Mouse (Mus musculus) limb, embryonic 14.5 days (tissue): ENCODE data around the gene Shroom3. TPM values are rescaled to one million over a fixed set of nuclear protein-coding genes. Genes with fewer than 3 reads are reported as not detected.

Experiments used
- ATAC-seq: fragments of 200-750 bp; cut with Nextera tagmentation; 2 replicates; pipeline ENCODE4 v1.8.0; 2017; ENCODE audit warnings: low read depth, moderate number of reproducible peaks, moderate TSS enrichment; ENCODE audit not compliant: low FRiP score
- DNase-seq: peaks from one replicate; pipeline ENCODE4 v3.0.0-alpha.2; 2015; ENCODE audit warnings: low spot score
- H3K27ac ChIP-seq: fragments of 300-500 bp; sonication (generic); replicated peaks from 2 replicates; pipeline ENCODE4 v1.5.1; 2014; ENCODE audit warnings: low read depth, mild to moderate bottlenecking, low read length, moderate library complexity, mixed read lengths
- H3K27me3 ChIP-seq: fragments of 300-500 bp; sonication (generic); 2 replicates; pipeline ENCODE4 v1.6.1; 2014; ENCODE audit warnings: low read length, mixed read lengths; ENCODE audit not compliant: control insufficient read depth, insufficient read depth
- H3K36me3 ChIP-seq: fragments of 300-500 bp; sonication (generic); 2 replicates; pipeline ENCODE4 v1.6.1; 2014; ENCODE audit warnings: mild to moderate bottlenecking, low read length, moderate library complexity, mixed read lengths; ENCODE audit not compliant: control insufficient read depth, insufficient read depth
- H3K4me1 ChIP-seq: fragments of 300-500 bp; sonication (generic); 2 replicates; pipeline ENCODE4 v1.6.1; 2014; ENCODE audit warnings: antibody characterized with exemption, low read length, mixed read lengths; ENCODE audit not compliant: control insufficient read depth, insufficient read depth
- H3K4me2 ChIP-seq: fragments of 300-500 bp; sonication (generic); replicated peaks from 2 replicates; pipeline ENCODE4 v1.6.1; 2014; ENCODE audit warnings: low read depth, mild to moderate bottlenecking, low read length, moderate library complexity; ENCODE audit not compliant: severe bottlenecking
- H3K4me3 ChIP-seq: fragments of 300-500 bp; sonication (generic); replicated peaks from 2 replicates; pipeline ENCODE4 v1.5.1; 2014; ENCODE audit warnings: low read length
- H3K9ac ChIP-seq: fragments of 300-500 bp; sonication (generic); 2 replicates; pipeline ENCODE4 v1.6.1; 2014; ENCODE audit warnings: mild to moderate bottlenecking, low read depth, low read length, moderate library complexity; ENCODE audit not compliant: severe bottlenecking
- H3K9me3 ChIP-seq: fragments of 300-500 bp; sonication (generic); 2 replicates; pipeline ENCODE4 v1.6.1; 2016; ENCODE audit warnings: low read length; ENCODE audit not compliant: control insufficient read depth
- POLR2A ChIP-seq: fragments of 200-500 bp; IDR thresholded peaks from 2 replicates; pipeline ENCODE4 v1.8.0; 2012; ENCODE audit warnings: inconsistent platforms, mild to moderate bottlenecking, moderate library complexity, borderline replicate concordance; ENCODE audit not compliant: insufficient read depth, insufficient read length; ENCODE audit errors: extremely low read depth
- WGBS: fragments of 180-500 bp; shearing (Covaris S2); extraction: QIAGEN DNeasy Blood & Tissue Kit; methylation state at CpG from one replicate; pipeline ENCODE4 v1.1.7; 2014; 5-methylcytosine and 5-hydroxymethylcytosine counted together
- polyA plus RNA-seq, 2 experiments: library from polyadenylated mRNA; depleted of rRNA in 1 of 2; stranded (reverse) in 1 of 2; unstranded in 1 of 2; fragments of >200 nt; fragmentation: Nextera tagmentation in 1 of 2; extraction: Ambion mirVana in 1 of 2; gene quantifications; 2 replicates each; pipeline versions ENCODE4 v1.2.1 to v1.2.3; 2012 to 2014

Shroom3 gene
- polyA plus RNA-seq, 2 experiments = 3.5 to 8.1 TPM

DNA sequence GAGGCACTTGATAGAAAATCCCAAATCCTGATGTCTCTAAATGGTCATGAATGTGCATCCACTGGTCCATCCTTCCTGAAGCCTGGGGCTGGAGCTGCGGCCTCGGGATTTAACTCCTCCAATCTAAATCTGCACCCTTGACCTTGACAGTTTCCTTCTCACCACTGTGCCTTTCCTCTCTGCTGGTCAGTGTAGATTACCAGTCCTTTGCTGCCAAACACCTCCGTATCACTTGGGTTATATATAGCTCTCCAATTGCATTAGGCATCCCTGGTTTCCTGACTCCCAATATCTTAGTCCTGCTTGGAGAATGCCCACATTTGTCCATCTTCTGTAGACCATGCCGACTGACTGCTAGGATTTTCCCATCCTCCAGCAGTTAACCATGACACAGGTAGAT is 225.0 kb downstream of the Shroom3 start:
- Histone ChIP-seq H3K4me2 (no peak overlapping the region), H3K4me1 (peaks cover 10% of the 10 kb centered on the region), H3K9me3 (0 out of 2 replicates have a peak, but pooled peaks cover 6% of the 10 kb centered on the region), H3K4me3 (no peak overlapping the region), H3K27me3 (no peaks in the 10 kb centered on the region), H3K9ac (no peak overlapping the region), H3K36me3 (no peaks in the 10 kb centered on the region), H3K27ac (no peak overlapping the region)
- DNase-seq (no peak), ATAC-seq (no peak)
- 88% methylated on average over 4 of the region's 4 CpGs for WGBS
- no peak for TF ChIP-seq POLR2A

- Histone ChIP-seq H3K27ac (no peak overlapping the region), H3K9ac (no peak overlapping the region), H3K4me1 (peaks cover 14% of the 10 kb centered on the region), H3K4me3 (no peak overlapping the region), H3K27me3 (no peaks in the 10 kb centered on the region), H3K9me3 (0 out of 2 replicates have a peak, but pooled peaks cover 6% of the 10 kb centered on the region), H3K36me3 (no peaks in the 10 kb centered on the region), H3K4me2 (no peak overlapping the region)
- no peak for DNase-seq
- WGBS = 86% methylated on average over 3 of the region's 3 CpGs
- ATAC-seq = no peak
- no peak for TF ChIP-seq POLR2A
These were observed 227.6 kb downstream of the Shroom3 start for GRCm38 (mm10) chr5:92910838-92911237.

DNA sequence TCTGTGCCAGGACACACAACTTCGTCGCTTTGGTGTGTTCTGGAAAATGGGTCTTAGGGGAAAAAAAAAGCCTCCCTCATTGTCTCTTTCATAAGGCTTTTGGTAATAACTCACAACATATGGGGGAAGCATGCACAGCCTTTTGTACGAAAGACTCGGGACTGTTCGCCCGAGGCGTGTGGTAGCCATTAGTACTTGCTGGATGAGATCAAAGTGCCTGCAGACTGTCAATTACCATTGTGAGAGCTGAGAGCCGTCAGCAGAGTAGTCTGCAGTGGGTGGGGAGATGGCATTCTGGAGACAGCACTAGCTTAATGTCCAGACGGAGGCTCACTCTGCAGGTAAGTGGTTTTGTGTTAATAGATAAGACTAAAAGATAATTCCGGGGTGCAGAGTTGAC is 232.2 kb downstream of the Shroom3 start:
- H3K27me3 ChIP-seq = no peaks in the 10 kb centered on the region
- no peak overlapping the region for H3K4me2 ChIP-seq
- no peak for ATAC-seq
- WGBS = 23% methylated on average over 10 of the region's 10 CpGs
- no peak overlapping the region for H3K9ac ChIP-seq
- H3K36me3 ChIP-seq = no peaks in the 10 kb centered on the region
- peak; percentile 28 for DNase-seq
- peaks cover 19% of the 10 kb centered on the region for H3K4me1 ChIP-seq
- H3K4me3 ChIP-seq = no peak overlapping the region
- no peaks in the 10 kb centered on the region for H3K9me3 ChIP-seq
- no peak overlapping the region for H3K27ac ChIP-seq
- TF ChIP-seq POLR2A = no peak

DNA sequence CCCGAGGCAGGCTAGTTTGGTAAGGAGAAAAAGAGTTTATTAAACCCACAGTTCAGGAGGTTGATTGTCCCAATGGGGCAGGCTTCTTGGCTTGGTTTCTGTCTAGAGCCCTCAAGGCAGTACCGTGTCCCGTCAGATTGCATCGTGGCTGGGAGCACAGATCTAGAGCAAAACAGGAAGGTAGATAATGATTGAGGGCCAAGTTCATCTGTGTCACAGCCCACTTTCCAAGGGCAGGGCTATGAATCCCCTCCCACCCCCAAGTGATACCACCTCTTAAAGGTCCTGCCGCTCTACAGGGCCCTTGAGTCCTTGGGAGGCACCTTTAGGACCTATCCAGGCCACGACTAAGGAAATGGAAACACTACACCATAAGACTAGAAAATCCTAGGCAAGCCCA is 234.5 kb downstream of the Shroom3 start:
- no peaks in the 10 kb centered on the region for H3K36me3 ChIP-seq
- no peak overlapping the region for H3K27ac ChIP-seq
- TF ChIP-seq POLR2A = no peak
- DNase-seq = no peak
- 69% methylated on average over 6 of the region's 6 CpGs for WGBS
- H3K4me3 ChIP-seq = no peak overlapping the region
- H3K27me3 ChIP-seq = no peaks in the 10 kb centered on the region
- H3K9ac ChIP-seq = no peak overlapping the region
- peaks cover 19% of the 10 kb centered on the region for H3K4me1 ChIP-seq
- no peak overlapping the region for H3K4me2 ChIP-seq
- ATAC-seq = no peak
- no peaks in the 10 kb centered on the region for H3K9me3 ChIP-seq

DNA sequence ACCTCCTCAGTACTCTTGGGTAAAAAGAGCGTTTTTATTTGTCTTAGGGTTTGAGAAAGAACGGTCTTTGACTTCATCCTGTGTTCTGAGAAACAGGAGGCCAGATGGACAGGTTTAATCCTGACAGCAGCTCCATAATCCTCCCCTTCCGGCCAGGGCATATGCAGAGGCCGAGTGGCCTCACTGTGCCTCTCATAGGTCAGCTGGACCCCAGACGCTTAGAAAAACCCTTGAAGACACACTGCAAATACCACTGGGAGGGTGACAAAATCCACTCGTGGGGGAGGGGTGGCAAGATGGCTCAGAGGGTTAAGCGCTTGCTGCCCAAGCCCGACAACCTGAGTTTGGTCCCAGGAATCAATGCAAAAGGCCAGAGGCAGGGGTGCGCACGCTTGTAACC is 234.9 kb downstream of the Shroom3 start:
- WGBS = 34% methylated on average over 10 of the region's 10 CpGs
- DNase-seq (no peak), ATAC-seq (no peak)
- Histone ChIP-seq H3K27me3 (no peaks in the 10 kb centered on the region), H3K9me3 (no peaks in the 10 kb centered on the region), H3K27ac (no peak overlapping the region), H3K36me3 (no peaks in the 10 kb centered on the region), H3K9ac (no peak overlapping the region), H3K4me2 (no peak overlapping the region), H3K4me1 (peaks cover 19% of the 10 kb centered on the region), H3K4me3 (no peak overlapping the region)
- TF ChIP-seq POLR2A = no peak

- Histone ChIP-seq H3K9me3 (no peaks in the 10 kb centered on the region), H3K27ac (no peak overlapping the region), H3K9ac (no peak overlapping the region), H3K27me3 (no peaks in the 10 kb centered on the region), H3K36me3 (no peaks in the 10 kb centered on the region), H3K4me2 (no peak overlapping the region), H3K4me1 (peaks cover 19% of the 10 kb centered on the region), H3K4me3 (no peak overlapping the region)
- ATAC-seq = no peak
- WGBS = 67% methylated on average over 9 of the region's 9 CpGs
- TF ChIP-seq POLR2A = no peak
- no peak for DNase-seq
These were observed 235.6 kb downstream of the Shroom3 start for GRCm38 (mm10) chr5:92918866-92919265.
